Mouse (Mus musculus) liver, embryonic 14.5 days (tissue): Measurements from ENCODE around the gene Mrgpra2a.
"Not testable (repeated sequence)": the region's sequence is repeated elsewhere in the genome, so short reads cannot be mapped to it uniquely, and the experiment has no call there.

ENCODE experiments used
- CTCF ChIP-seq: IDR thresholded peaks from 2 replicates; pipeline ENCODE4 v1.5.1; 2016; ENCODE audit warnings: antibody characterized with exemption, low read depth, control low read depth
- EP300 ChIP-seq: IDR thresholded peaks from 2 replicates; pipeline ENCODE4 v1.6.1; 2016; ENCODE audit warnings: antibody characterized with exemption, low read depth

DNA sequence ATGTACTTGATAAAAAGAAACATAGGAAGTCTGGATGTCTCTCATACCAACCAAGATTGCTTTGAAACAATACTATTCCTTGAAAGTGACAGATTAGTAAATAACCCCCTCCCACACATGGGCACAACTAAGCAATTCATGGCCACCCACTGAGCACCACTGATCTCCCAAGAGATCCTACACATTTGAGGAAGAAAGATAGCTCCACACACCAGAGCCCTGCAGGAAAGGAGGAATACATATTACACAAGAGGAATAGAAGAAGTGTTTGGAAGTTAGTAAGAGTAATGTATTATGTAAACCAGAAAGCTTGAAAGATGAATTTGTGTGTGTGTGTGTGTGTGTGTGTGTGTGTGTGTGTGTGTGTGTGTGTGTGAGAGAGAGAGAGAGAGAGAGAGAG lies 6.2 kb downstream of the Mrgpra2a start:
- not testable (repeated sequence) for TF ChIP-seq CTCF, EP300
